In the genomic region with DNA sequence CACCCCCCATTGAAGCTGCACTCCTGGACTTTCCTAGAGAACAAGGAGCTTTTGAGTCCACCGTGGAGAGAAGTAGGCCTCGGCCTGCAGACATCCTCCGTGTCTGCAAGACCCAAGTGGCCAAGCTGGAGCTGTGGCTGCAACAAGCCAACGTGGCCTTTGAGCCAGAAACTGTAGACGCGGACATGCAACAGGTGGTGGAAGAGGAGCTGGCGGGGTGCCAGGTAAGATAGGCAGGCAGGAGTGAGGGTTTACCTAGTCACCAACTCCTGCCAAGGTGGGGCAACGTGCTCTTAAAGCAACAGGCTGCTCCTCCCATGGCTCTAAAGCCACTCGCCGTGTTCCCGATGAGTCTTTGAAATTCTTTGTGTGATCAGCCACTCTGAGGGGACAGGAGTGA, we compare ENCODE assay signal across 8 mouse cellular contexts.
DNase-seq lines count a peak whose midpoint lies in the region; ATAC-seq lines count a peak whose summit lies in the region.

No protein-coding gene starts in this region.

- H3K9ac ChIP-seq in lung, embryonic 16.5 days (ENCODE audit: low read length): 0 out of 2 replicates have a peak overlapping the region, but pooled peaks have one; percentile 1
- H3K9ac ChIP-seq in midbrain, embryonic 11.5 days (ENCODE audit: low read length): no peak overlapping the region

- peaks cover 4% of the 10 kb centered on the region; the same call in 1 of the 2 replicates for H3K36me3 ChIP-seq in lung, embryonic 16.5 days (ENCODE audit: control insufficient read depth, insufficient read depth, low read length)
- H3K36me3 ChIP-seq in midbrain, embryonic 11.5 days (ENCODE audit: control insufficient read depth, insufficient read depth, low read length): peaks cover 9% of the 10 kb centered on the region; the same call in 1 of the 2 replicates

- WGBS in lung, embryonic 16.5 days: 47% methylated on average over 11 of the region's 11 CpGs
- WGBS in midbrain, embryonic 11.5 days: 95% methylated on average over 11 of the region's 11 CpGs

- H3K9me3 ChIP-seq in lung, embryonic 16.5 days (ENCODE audit: control insufficient read depth, low read length): no peaks in the 10 kb centered on the region
- no peaks in the 10 kb centered on the region for H3K9me3 ChIP-seq in midbrain, embryonic 11.5 days (ENCODE audit: control insufficient read depth, low read length)

- H3K4me2 ChIP-seq in lung, embryonic 16.5 days (ENCODE audit: low read depth, low read length): peak overlapping the region; percentile 18
- no peak overlapping the region for H3K4me2 ChIP-seq in midbrain, embryonic 11.5 days

- H3K4me3 ChIP-seq in lung, embryonic 16.5 days (ENCODE audit: low read length): peak overlapping the region; percentile 16; the same call in 1 of the 2 replicates
- H3K4me3 ChIP-seq in midbrain, embryonic 11.5 days (ENCODE audit: low read depth, low read length): no peak overlapping the region

- H3K4me1 ChIP-seq in lung, embryonic 16.5 days (replicated peaks; ENCODE audit: control insufficient read depth, insufficient read depth, low read length): peaks cover 3% of the 10 kb centered on the region
- peaks cover 4% of the 10 kb centered on the region for H3K4me1 ChIP-seq in midbrain, embryonic 11.5 days (ENCODE audit: control insufficient read depth, insufficient read depth, low read length)

- no peaks in the 10 kb centered on the region for H3K27me3 ChIP-seq in lung, embryonic 16.5 days (ENCODE audit: control insufficient read depth, insufficient read depth, low read depth, low read length)
- no peaks in the 10 kb centered on the region for H3K27me3 ChIP-seq in midbrain, embryonic 11.5 days (ENCODE audit: control insufficient read depth, insufficient read depth, low read length)

- ATAC-seq in lung, embryonic 16.5 days (ENCODE audit: low read depth): peak; percentile 61
- ATAC-seq in midbrain, embryonic 11.5 days (ENCODE audit: low FRiP score): no peak
- ATAC-seq in erythroblast, adult 5-6 weeks (replicated peaks; ENCODE audit: low FRiP score, poor library complexity, severe bottlenecking): no peak

- H3K27ac ChIP-seq in lung, embryonic 16.5 days (ENCODE audit: low read length): peak overlapping the region; percentile 90
- no peak overlapping the region for H3K27ac ChIP-seq in midbrain, embryonic 11.5 days (ENCODE audit: low read depth, low read length)

- DNase-seq in thymus, postnatal 4 days: peak; percentile 15
- DNase-seq in thymus, postnatal 0 days (ENCODE audit: low spot score): no peak
- peak; percentile 75 for DNase-seq in gastrocnemius, postnatal 25 days
- DNase-seq in urinary bladder, postnatal 4 days (ENCODE audit: low spot score in 2 of 2): peak; percentile 45 to 63
- no peak for DNase-seq in midbrain, embryonic 11.5 days (ENCODE audit: low spot score, missing footprints)
- DNase-seq in spleen, postnatal 4 days (ENCODE audit: low spot score in 2 of 2): no peak

Comparison
In these comparisons a context has a peak if more than half of its experiments do, and no peak if none do; other contexts are left out.
1. DNase-seq: peak in thymus, postnatal 4 days (single experiment), gastrocnemius, postnatal 25 days (single experiment) and urinary bladder, postnatal 4 days (2 of 2); none in thymus, postnatal 0 days (single experiment), midbrain, embryonic 11.5 days (single experiment) and spleen, postnatal 4 days (0 of 2).